Mouse (Mus musculus): Measurements from ENCODE around the gene Hsf2.
"Not testable (repeated sequence)": the region's sequence is repeated elsewhere in the genome, so short reads cannot be mapped to it uniquely, and the experiment has no call there.

Gene Hsf2

GRCm38 (mm10) chr10:57485908-57486541, at the start of gene Hsf2:
Hsf2 (plus strand) TSS chr10:57486385.
- peak; percentile 90 for DNase-seq (ENCODE audit: low read depth, low spot score)

GRCm38 (mm10) chr10:57437898-57438297, 48.3 kb upstream of the Hsf2 start:
- no peak for DNase-seq (ENCODE audit: low read depth, low spot score)

- no peak for DNase-seq (ENCODE audit: low read depth, low spot score)
Measured at GRCm38 (mm10) chr10:57441049-57441448, 45.1 kb upstream of the Hsf2 start.

- no peak for DNase-seq (ENCODE audit: low read depth, low spot score)
Measured at GRCm38 (mm10) chr10:57444392-57444791, 41.8 kb upstream of the Hsf2 start.

- DNase-seq (ENCODE audit: low read depth, low spot score) = no peak
Measured at GRCm38 (mm10) chr10:57445655-57446054, 40.5 kb upstream of the Hsf2 start.

- no peak for DNase-seq (ENCODE audit: low read depth, low spot score)
Measured at GRCm38 (mm10) chr10:57447657-57448050, 38.5 kb upstream of the Hsf2 start.

- no peak for DNase-seq (ENCODE audit: low read depth, low spot score)
Measured at GRCm38 (mm10) chr10:57448051-57448716, 38.0 kb upstream of the Hsf2 start.

GRCm38 (mm10) chr10:57463298-57463697, 22.9 kb upstream of the Hsf2 start:
- not testable (repeated sequence) for DNase-seq (ENCODE audit: low read depth, low spot score)

- no peak for DNase-seq (ENCODE audit: low read depth, low spot score)
Measured at GRCm38 (mm10) chr10:57465768-57466167, 20.4 kb upstream of the Hsf2 start.

GRCm38 (mm10) chr10:57477121-57477843, 8.9 kb upstream of the Hsf2 start:
- DNase-seq (ENCODE audit: low read depth, low spot score) = no peak

GRCm38 (mm10) chr10:57481717-57482116, 4.5 kb upstream of the Hsf2 start:
- DNase-seq (ENCODE audit: low read depth, low spot score) = no peak

- no peak for DNase-seq (ENCODE audit: low read depth, low spot score)
Measured at GRCm38 (mm10) chr10:57484741-57485140, 1.4 kb upstream of the Hsf2 start.

GRCm38 (mm10) chr10:57486542-57487071, 422 bp downstream of the Hsf2 start:
- DNase-seq (ENCODE audit: low read depth, low spot score) = no peak

GRCm38 (mm10) chr10:57487201-57487600, 1.0 kb downstream of the Hsf2 start:
- DNase-seq (ENCODE audit: low read depth, low spot score) = no peak

GRCm38 (mm10) chr10:57488591-57488990, 2.4 kb downstream of the Hsf2 start:
- no peak for DNase-seq (ENCODE audit: low read depth, low spot score)

GRCm38 (mm10) chr10:57492050-57492449, 5.9 kb downstream of the Hsf2 start:
- peak; percentile 47 for DNase-seq (ENCODE audit: low read depth, low spot score)

- DNase-seq (ENCODE audit: low read depth, low spot score) = no peak
Measured at GRCm38 (mm10) chr10:57499414-57500156, 13.4 kb downstream of the Hsf2 start.

- DNase-seq (ENCODE audit: low read depth, low spot score) = no peak
Measured at GRCm38 (mm10) chr10:57514616-57515015, 28.4 kb downstream of the Hsf2 start.

- DNase-seq (ENCODE audit: low read depth, low spot score) = no peak
Measured at GRCm38 (mm10) chr10:57515278-57515677, 29.1 kb downstream of the Hsf2 start.

- no peak for DNase-seq (ENCODE audit: low read depth, low spot score)
Measured at GRCm38 (mm10) chr10:57526469-57526868, 40.3 kb downstream of the Hsf2 start.

GRCm38 (mm10) chr10:57531076-57531475, 44.9 kb downstream of the Hsf2 start:
- DNase-seq (ENCODE audit: low read depth, low spot score) = no peak
